Mouse (Mus musculus): ENCODE measurements at regions not wholly inside any gene's neighbourhood (a gene's known extent, or its start where the extent isn't known, plus 50 kb on each side); places are given as distances from the start of the nearest gene placed in this dataset.

GRCm38 (mm10) chr8:15840632-15841252 is 794.9 kb upstream of the BB014433 start:
- 55% methylated on average over 8 of the region's 8 CpGs for WGBS
- no peak overlapping the region for H3K9ac ChIP-seq
- no peaks in the 10 kb centered on the region for H3K9me3 ChIP-seq
- H3K4me3 ChIP-seq = no peak overlapping the region
- 0 out of 2 replicates have a peak, but pooled peaks have one; percentile 54 for ATAC-seq (ENCODE audit: low FRiP score, low read depth)
- no peaks in the 10 kb centered on the region for H3K27me3 ChIP-seq
- no peak overlapping the region for H3K4me2 ChIP-seq (replicated peaks)
- no peaks in the 10 kb centered on the region for H3K36me3 ChIP-seq
- peaks cover 10% of the 10 kb centered on the region; the same call in 1 of the 2 replicates for H3K4me1 ChIP-seq
- H3K27ac ChIP-seq = no peak overlapping the region

- no peak for ATAC-seq (ENCODE audit: low FRiP score, low read depth)
- 83% methylated on average over 3 of the region's 3 CpGs for WGBS
- Histone ChIP-seq H3K4me3 (no peak overlapping the region), H3K27ac (no peak overlapping the region), H3K36me3 (no peaks in the 10 kb centered on the region), H3K27me3 (no peaks in the 10 kb centered on the region), H3K4me2 (replicated peaks) (no peak overlapping the region), H3K9me3 (no peaks in the 10 kb centered on the region), H3K9ac (no peak overlapping the region), H3K4me1 (no peaks in the 10 kb centered on the region)
Observed at GRCm38 (mm10) chr8:15832752-15833151, 786.9 kb upstream of the BB014433 start.

GRCm38 (mm10) chr8:15821579-15822191 is 775.8 kb upstream of the BB014433 start:
- ATAC-seq (ENCODE audit: low FRiP score, low read depth) = no peak
- Histone ChIP-seq H3K4me2 (replicated peaks) (no peak overlapping the region), H3K4me1 (no peaks in the 10 kb centered on the region), H3K4me3 (no peak overlapping the region), H3K27me3 (no peaks in the 10 kb centered on the region), H3K9me3 (no peaks in the 10 kb centered on the region), H3K36me3 (no peaks in the 10 kb centered on the region), H3K9ac (no peak overlapping the region), H3K27ac (no peak overlapping the region)
- WGBS = 27% methylated on average over 5 of the region's 5 CpGs

GRCm38 (mm10) chr8:15788421-15788820 is 742.5 kb upstream of the BB014433 start:
- Histone ChIP-seq H3K27me3 (no peaks in the 10 kb centered on the region), H3K36me3 (no peaks in the 10 kb centered on the region), H3K9ac (no peak overlapping the region), H3K4me3 (no peak overlapping the region), H3K27ac (no peak overlapping the region), H3K4me1 (no peaks in the 10 kb centered on the region), H3K4me2 (replicated peaks) (no peak overlapping the region), H3K9me3 (no peaks in the 10 kb centered on the region)
- WGBS = 79% methylated on average over 4 of the region's 4 CpGs
- no peak for ATAC-seq (ENCODE audit: low FRiP score, low read depth)
